Mouse (Mus musculus) heart, postnatal 25 days (tissue): ENCODE results near the gene Cdkal1. TPM values are rescaled to one million over a fixed set of nuclear protein-coding genes. Genes with fewer than 3 reads are reported as not detected.

Source experiments
- DNase-seq: peaks from one replicate; pipeline ENCODE4 v3.0.0; 2022; ENCODE audit warnings: low spot score
- intact Hi-C: fragments of 180-260 bp; cut with DNase I; formaldehyde crosslinking; loops from one replicate; pipeline ENCODE4 v1.15.1; 2025
- total RNA-seq, 2 experiments: library from RNA; stranded (reverse); gene quantifications; 2 replicates each; pipeline ENCODE4 v1.2.3; 2021

The Cdkal1 gene
- total RNA-seq, 2 experiments from 2014 or later = 33.7 to 34.2 TPM

GRCm38 (mm10) chr13:29349386-29349961 lies 506.0 kb downstream of the Cdkal1 start:
- intact Hi-C loops = no loop called here

GRCm38 (mm10) chr13:29348331-29348730 lies 507.1 kb downstream of the Cdkal1 start:
- intact Hi-C loops = no loop called here
- no peak for DNase-seq

More at GRCm38 (mm10) chr13:29349386-29349961, 506.0 kb downstream of the Cdkal1 start:
- DNase-seq = no peak

GRCm38 (mm10) chr13:29332640-29333412 lies 522.6 kb downstream of the Cdkal1 start:
- intact Hi-C loops = no loop called here
- no peak for DNase-seq

- no peak for DNase-seq
- intact Hi-C loops = no loop called here
Observed at GRCm38 (mm10) chr13:29325946-29326345, 529.5 kb downstream of the Cdkal1 start.

- intact Hi-C loops = no loop called here
- no peak for DNase-seq
Observed at GRCm38 (mm10) chr13:29320421-29320820, 535.1 kb downstream of the Cdkal1 start.

GRCm38 (mm10) chr13:29317703-29318102 lies 537.8 kb downstream of the Cdkal1 start:
- intact Hi-C loops = no loop called here
- DNase-seq = no peak

- no peak for DNase-seq
- intact Hi-C loops = no loop called here
Observed at GRCm38 (mm10) chr13:29316271-29316670, 539.2 kb downstream of the Cdkal1 start.

GRCm38 (mm10) chr13:29312026-29312425 lies 543.4 kb downstream of the Cdkal1 start:
- intact Hi-C loops = no loop called here
- DNase-seq = no peak

- intact Hi-C loops = no loop called here
- DNase-seq = no peak
Observed at GRCm38 (mm10) chr13:29307420-29307819, 548.1 kb downstream of the Cdkal1 start.

GRCm38 (mm10) chr13:29292608-29293240 lies 562.8 kb downstream of the Cdkal1 start:
- DNase-seq = no peak
- intact Hi-C loops = no loop called here

GRCm38 (mm10) chr13:29290569-29290968 lies 564.9 kb downstream of the Cdkal1 start:
- no peak for DNase-seq
- intact Hi-C loops = no loop called here

GRCm38 (mm10) chr13:29285058-29285457 lies 570.4 kb downstream of the Cdkal1 start:
- no peak for DNase-seq

GRCm38 (mm10) chr13:29281556-29281955 lies 573.9 kb downstream of the Cdkal1 start:
- intact Hi-C loops = no loop called here
- DNase-seq = no peak

More at GRCm38 (mm10) chr13:29285058-29285457, 570.4 kb downstream of the Cdkal1 start:
- intact Hi-C loops = no loop called here

- DNase-seq = no peak
- intact Hi-C loops = no loop called here
Observed at GRCm38 (mm10) chr13:29278156-29278555, 577.3 kb downstream of the Cdkal1 start.

- no peak for DNase-seq
- intact Hi-C loops = no loop called here
Observed at GRCm38 (mm10) chr13:29274296-29274695, 581.2 kb downstream of the Cdkal1 start.

- intact Hi-C loops = no loop called here
- no peak for DNase-seq
Observed at GRCm38 (mm10) chr13:29273693-29274221, 581.7 kb downstream of the Cdkal1 start.

GRCm38 (mm10) chr13:29271451-29271850 lies 584.0 kb downstream of the Cdkal1 start:
- no peak for DNase-seq
- intact Hi-C loops = no loop called here

- DNase-seq = no peak
- intact Hi-C loops = no loop called here
Observed at GRCm38 (mm10) chr13:29264015-29264711, 591.3 kb downstream of the Cdkal1 start.

GRCm38 (mm10) chr13:29262164-29262563 lies 593.3 kb downstream of the Cdkal1 start:
- no peak for DNase-seq
- intact Hi-C loops = no loop called here

- no peak for DNase-seq
Observed at GRCm38 (mm10) chr13:29248535-29248934, 606.9 kb downstream of the Cdkal1 start.

More at GRCm38 (mm10) chr13:29248535-29248934, 606.9 kb downstream of the Cdkal1 start:
- intact Hi-C loops = no loop called here
